ENCODE assay signal across 16 mouse cellular contexts in the genomic region with DNA sequence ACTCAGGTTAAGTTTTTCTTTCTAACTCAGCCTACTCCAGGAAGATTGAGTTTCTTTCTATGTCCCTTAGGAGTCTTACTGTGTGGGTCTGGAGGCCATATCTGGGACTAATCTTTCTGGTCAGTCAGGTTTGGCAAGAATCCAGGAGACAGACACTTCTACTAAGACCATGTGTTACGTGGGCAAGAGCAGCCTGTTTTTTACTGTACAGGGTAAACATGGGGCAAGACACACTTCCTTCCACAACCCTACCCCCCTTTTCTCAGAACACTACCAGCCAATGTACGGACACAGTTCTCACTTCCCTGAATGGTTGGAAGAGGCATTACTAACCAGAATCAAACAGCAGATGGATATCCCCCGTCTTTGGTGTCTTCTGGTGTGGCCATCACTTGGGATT. TPM values are rescaled to one million over a fixed set of nuclear protein-coding genes. Genes with fewer than 3 reads are reported as not detected.
A peak's percentile ranks its signal among the peaks of the same experiment; 100 is the strongest.
DNase-seq lines count a peak whose midpoint lies in the region; ATAC-seq and TF ChIP-seq lines count a peak whose summit lies in the region.
"Had no signal": no experiment of that assay in that cellular context is flagged by ENCODE, and none has a peak within 500 bp of the region (broad histone marks: within the 10 kb centered on the region; RNA-seq: fewer than 3 reads in every experiment).

No protein-coding gene starts in this region.

- TF ChIP-seq CTCF in liver, postnatal 0 days (IDR thresholded peaks at IDR 0.05; ENCODE audit: low read depth) = no peak

- TF ChIP-seq EP300 in liver, postnatal 0 days (IDR thresholded peaks at IDR 0.05; ENCODE audit: low read depth) = no peak

- 36% methylated on average over 3 of the region's 3 CpGs for WGBS in liver, postnatal 0 days (ENCODE audit: insufficient replicate concordance)
- WGBS in liver, embryonic 11.5 days = 58% methylated on average over 3 of the region's 3 CpGs
- 44% methylated on average over 3 of the region's 3 CpGs for WGBS in embryonic facial prominence, embryonic 14.5 days
- 48% methylated on average over 3 of the region's 3 CpGs for WGBS in kidney, embryonic 15.5 days

- no peaks in the 10 kb centered on the region for H3K4me1 ChIP-seq in liver, postnatal 0 days (ENCODE audit: insufficient read depth)
- no peaks in the 10 kb centered on the region for H3K4me1 ChIP-seq in liver, embryonic 11.5 days (replicated peaks; ENCODE audit: control insufficient read depth, insufficient read depth, low read length)
- no peaks in the 10 kb centered on the region for H3K4me1 ChIP-seq in embryonic facial prominence, embryonic 14.5 days (ENCODE audit: control insufficient read depth, insufficient read depth, low read length)
- H3K4me1 ChIP-seq in kidney, embryonic 15.5 days = 0 out of 2 replicates have a peak, but pooled peaks cover 3% of the 10 kb centered on the region
- H3K4me1 ChIP-seq: forebrain, embryonic 13.5 days; limb, embryonic 15.5 days had no signal

- no peaks in the 10 kb centered on the region for H3K27me3 ChIP-seq in liver, postnatal 0 days (ENCODE audit: insufficient read depth, low read length)
- no peaks in the 10 kb centered on the region for H3K27me3 ChIP-seq in liver, embryonic 11.5 days (replicated peaks; ENCODE audit: control insufficient read depth, insufficient read depth, low read length)
- H3K27me3 ChIP-seq in embryonic facial prominence, embryonic 14.5 days (replicated peaks; ENCODE audit: control insufficient read depth, insufficient read depth, low read length) = no peaks in the 10 kb centered on the region
- H3K27me3 ChIP-seq in kidney, embryonic 15.5 days = no peaks in the 10 kb centered on the region
- H3K27me3 ChIP-seq: embryonic facial prominence, embryonic 13.5 days; forebrain, embryonic 13.5 days; limb, embryonic 15.5 days had no signal

- H3K9ac ChIP-seq in liver, postnatal 0 days (replicated peaks) = no peak overlapping the region
- no peak overlapping the region for H3K9ac ChIP-seq in liver, embryonic 11.5 days (ENCODE audit: low read depth, low read length)
- no peak overlapping the region for H3K9ac ChIP-seq in embryonic facial prominence, embryonic 14.5 days (ENCODE audit: low read depth, low read length)
- no peak overlapping the region for H3K9ac ChIP-seq in kidney, embryonic 15.5 days
- H3K9ac ChIP-seq: embryonic facial prominence, embryonic 13.5 days; forebrain, embryonic 13.5 days; limb, embryonic 15.5 days had no signal

- no peaks in the 10 kb centered on the region for H3K36me3 ChIP-seq in liver, postnatal 0 days (replicated peaks; ENCODE audit: insufficient read depth, low read length)
- H3K36me3 ChIP-seq in liver, embryonic 11.5 days (ENCODE audit: control insufficient read depth, insufficient read depth, low read length) = no peaks in the 10 kb centered on the region
- no peaks in the 10 kb centered on the region for H3K36me3 ChIP-seq in embryonic facial prominence, embryonic 14.5 days (ENCODE audit: control insufficient read depth, insufficient read depth, low read length)
- no peaks in the 10 kb centered on the region for H3K36me3 ChIP-seq in kidney, embryonic 15.5 days
- H3K36me3 ChIP-seq: embryonic facial prominence, embryonic 13.5 days; limb, embryonic 15.5 days had no signal

- no peak overlapping the region for H3K4me2 ChIP-seq in liver, postnatal 0 days (ENCODE audit: low read depth, low read length)
- H3K4me2 ChIP-seq in liver, embryonic 11.5 days = no peak overlapping the region
- no peak overlapping the region for H3K4me2 ChIP-seq in embryonic facial prominence, embryonic 14.5 days (ENCODE audit: low read depth, low read length)
- H3K4me2 ChIP-seq in kidney, embryonic 15.5 days = no peak overlapping the region
- H3K4me2 ChIP-seq: embryonic facial prominence, embryonic 13.5 days; forebrain, embryonic 13.5 days; limb, embryonic 15.5 days had no signal

- no peak overlapping the region for H3K4me3 ChIP-seq in liver, postnatal 0 days (ENCODE audit: low read depth, low read length)
- H3K4me3 ChIP-seq in liver, embryonic 11.5 days (ENCODE audit: low read depth, low read length) = no peak overlapping the region
- no peak overlapping the region for H3K4me3 ChIP-seq in embryonic facial prominence, embryonic 14.5 days (ENCODE audit: low read depth, low read length)
- no peak overlapping the region for H3K4me3 ChIP-seq in kidney, embryonic 15.5 days (replicated peaks)
- H3K4me3 ChIP-seq: embryonic facial prominence, embryonic 13.5 days; forebrain, embryonic 13.5 days; limb, embryonic 15.5 days had no signal

- H3K9me3 ChIP-seq in liver, postnatal 0 days (ENCODE audit: low read length) = no peaks in the 10 kb centered on the region
- no peaks in the 10 kb centered on the region for H3K9me3 ChIP-seq in liver, embryonic 11.5 days (ENCODE audit: control insufficient read depth, low read length)
- no peaks in the 10 kb centered on the region for H3K9me3 ChIP-seq in embryonic facial prominence, embryonic 14.5 days (ENCODE audit: control insufficient read depth, low read length)
- H3K9me3 ChIP-seq in kidney, embryonic 15.5 days (replicated peaks) = no peaks in the 10 kb centered on the region
- H3K9me3 ChIP-seq: embryonic facial prominence, embryonic 13.5 days; forebrain, embryonic 13.5 days; limb, embryonic 15.5 days had no signal

- H3K27ac ChIP-seq in liver, postnatal 0 days (ENCODE audit: low read depth) = no peak overlapping the region
- H3K27ac ChIP-seq in liver, embryonic 11.5 days (ENCODE audit: low read depth, low read length) = no peak overlapping the region
- H3K27ac ChIP-seq in embryonic facial prominence, embryonic 14.5 days (replicated peaks; ENCODE audit: low read depth, low read length) = no peak overlapping the region; the same call in 1 of the 2 replicates
- no peak overlapping the region for H3K27ac ChIP-seq in kidney, embryonic 15.5 days
- H3K27ac ChIP-seq: embryonic facial prominence, embryonic 13.5 days; forebrain, embryonic 13.5 days; limb, embryonic 15.5 days had no signal

- no peak for DNase-seq in liver, postnatal 0 days
- DNase-seq in liver, embryonic 11.5 days (ENCODE audit: low spot score) = no peak
- DNase-seq in NIH3T3 (ENCODE audit: low read depth) = peak; percentile 61
- DNase-seq in embryonic facial prominence, embryonic 14.5 days (ENCODE audit: low spot score) = peak; percentile 43
- peak; percentile 48 to 67 for DNase-seq in natural killer cell, adult 2 months (ENCODE audit: low spot score in 2 of 2)
- no peak for DNase-seq in layer of hippocampus, adult 8-10 months (ENCODE audit: low spot score in 2 of 2)
- DNase-seq: adrenal gland, postnatal 10 days; heart, postnatal 36 days had no signal

- ATAC-seq in liver, postnatal 0 days = peak; percentile 51; the same call in 1 of the 2 replicates
- ATAC-seq in liver, embryonic 11.5 days (replicated peaks; ENCODE audit: low FRiP score) = no peak
- no peak for ATAC-seq in embryonic facial prominence, embryonic 14.5 days (ENCODE audit: low read depth)
- no peak for ATAC-seq in kidney, embryonic 15.5 days (replicated peaks; ENCODE audit: low FRiP score)
- ATAC-seq: forebrain, embryonic 13.5 days; inflammation-experienced regulatory T-cells, adult 6 months had no signal

RNA-seq across cellular contexts. Expression of gene Ccl5, which starts 13.9 kb away (rescaled TPM):
- 8.6 and 12.7 TPM in 2 replicates for polyA plus RNA-seq in liver, postnatal 0 days (2015; fragmentation: Nextera tagmentation; extraction: Ambion mirVana)
- not detected in 2 replicates for polyA plus RNA-seq in liver, embryonic 11.5 days (2014; fragmentation: Nextera tagmentation; extraction: Ambion mirVana)
- 0.87 and 1.4 TPM in 2 replicates for polyA plus RNA-seq in embryonic facial prominence, embryonic 14.5 days (2014; fragmentation: Nextera tagmentation; extraction: Ambion mirVana)
- total RNA-seq in layer of hippocampus, adult 8-10 months (2022) = under 1 TPM in 2 of 4 experiments, not detected in 2; 0.68 to 0.93 TPM
- polyA plus RNA-seq in kidney, embryonic 15.5 days (2015; fragmentation: Nextera tagmentation; extraction: Ambion mirVana) = not detected in 2 replicates
- total RNA-seq: gastrocnemius, adult 18-20 months; midbrain, postnatal 0 days had no signal
- polyA plus RNA-seq: embryonic facial prominence, embryonic 13.5 days; forebrain, embryonic 13.5 days; midbrain, postnatal 0 days had no signal

RNA-seq across cellular contexts. Expression of gene Heatr9, which starts 22.2 kb away (rescaled TPM):
- not detected in 2 replicates for polyA plus RNA-seq in liver, postnatal 0 days (2015; fragmentation: Nextera tagmentation; extraction: Ambion mirVana)
- not detected in 2 replicates for polyA plus RNA-seq in liver, embryonic 11.5 days (2014; fragmentation: Nextera tagmentation; extraction: Ambion mirVana)
- polyA plus RNA-seq in embryonic facial prominence, embryonic 14.5 days (2014; fragmentation: Nextera tagmentation; extraction: Ambion mirVana) = not detected in 2 replicates
- total RNA-seq in layer of hippocampus, adult 8-10 months (2022) = not detected
- polyA plus RNA-seq in kidney, embryonic 15.5 days (2015; fragmentation: Nextera tagmentation; extraction: Ambion mirVana) = not detected in 2 replicates
- total RNA-seq: adrenal gland, postnatal 10 days; gastrocnemius, adult 18-20 months; heart, postnatal 36 days; left cerebral cortex, adult 8-10 months; midbrain, postnatal 0 days had no signal
- polyA plus RNA-seq: embryonic facial prominence, embryonic 13.5 days; forebrain, embryonic 13.5 days; limb, embryonic 15.5 days; midbrain, postnatal 0 days had no signal

RNA-seq across cellular contexts. Expression of gene Ccl9, which starts 34.2 kb away (rescaled TPM):
- 92.6 and 107 TPM in 2 replicates for polyA plus RNA-seq in liver, postnatal 0 days (2015; fragmentation: Nextera tagmentation; extraction: Ambion mirVana)
- polyA plus RNA-seq in liver, embryonic 11.5 days (2014; fragmentation: Nextera tagmentation; extraction: Ambion mirVana) = 5.5 and 8.7 TPM in 2 replicates
- polyA plus RNA-seq in embryonic facial prominence, embryonic 14.5 days (2014; fragmentation: Nextera tagmentation; extraction: Ambion mirVana) = 8.3 and 12.4 TPM in 2 replicates
- total RNA-seq in layer of hippocampus, adult 8-10 months (2022) = 1 to 10 TPM; 5.1 to 10.0 (median 7.7) TPM
- polyA plus RNA-seq in kidney, embryonic 15.5 days (2015; fragmentation: Nextera tagmentation; extraction: Ambion mirVana) = 4.7 and 6.1 TPM in 2 replicates
- polyA plus RNA-seq: inflammation-experienced regulatory T-cells, adult 6 months had no signal

RNA-seq across cellular contexts. Expression of gene Ccl6, which starts 48.7 kb away (rescaled TPM):
- polyA plus RNA-seq in liver, postnatal 0 days (2015; fragmentation: Nextera tagmentation; extraction: Ambion mirVana) = 46.9 and 55.2 TPM in 2 replicates
- polyA plus RNA-seq in liver, embryonic 11.5 days (2014; fragmentation: Nextera tagmentation; extraction: Ambion mirVana) = 14.7 and 16.1 TPM in 2 replicates
- 2.5 and 5.0 TPM in 2 replicates for polyA plus RNA-seq in embryonic facial prominence, embryonic 14.5 days (2014; fragmentation: Nextera tagmentation; extraction: Ambion mirVana)
- 10 to 100 TPM in 2 of 4 experiments, 1 to 10 TPM in 1, under 1 TPM in 1; 0.43 to 51.7 (median 19.3) TPM for total RNA-seq in layer of hippocampus, adult 8-10 months (2022)
- polyA plus RNA-seq in kidney, embryonic 15.5 days (2015; fragmentation: Nextera tagmentation; extraction: Ambion mirVana) = 3.9 and 8.3 TPM in 2 replicates

Comparison
In these comparisons a context has a peak if more than half of its experiments do, and no peak if none do; other contexts are left out.
1. DNase-seq: peak in NIH3T3 (single experiment), embryonic facial prominence, embryonic 14.5 days (single experiment) and natural killer cell, adult 2 months (2 of 2); none in liver, postnatal 0 days (single experiment), liver, embryonic 11.5 days (single experiment) and layer of hippocampus, adult 8-10 months (0 of 2).